Comparison of ENCODE assay signal across 8 mouse cellular contexts in the genomic region with DNA sequence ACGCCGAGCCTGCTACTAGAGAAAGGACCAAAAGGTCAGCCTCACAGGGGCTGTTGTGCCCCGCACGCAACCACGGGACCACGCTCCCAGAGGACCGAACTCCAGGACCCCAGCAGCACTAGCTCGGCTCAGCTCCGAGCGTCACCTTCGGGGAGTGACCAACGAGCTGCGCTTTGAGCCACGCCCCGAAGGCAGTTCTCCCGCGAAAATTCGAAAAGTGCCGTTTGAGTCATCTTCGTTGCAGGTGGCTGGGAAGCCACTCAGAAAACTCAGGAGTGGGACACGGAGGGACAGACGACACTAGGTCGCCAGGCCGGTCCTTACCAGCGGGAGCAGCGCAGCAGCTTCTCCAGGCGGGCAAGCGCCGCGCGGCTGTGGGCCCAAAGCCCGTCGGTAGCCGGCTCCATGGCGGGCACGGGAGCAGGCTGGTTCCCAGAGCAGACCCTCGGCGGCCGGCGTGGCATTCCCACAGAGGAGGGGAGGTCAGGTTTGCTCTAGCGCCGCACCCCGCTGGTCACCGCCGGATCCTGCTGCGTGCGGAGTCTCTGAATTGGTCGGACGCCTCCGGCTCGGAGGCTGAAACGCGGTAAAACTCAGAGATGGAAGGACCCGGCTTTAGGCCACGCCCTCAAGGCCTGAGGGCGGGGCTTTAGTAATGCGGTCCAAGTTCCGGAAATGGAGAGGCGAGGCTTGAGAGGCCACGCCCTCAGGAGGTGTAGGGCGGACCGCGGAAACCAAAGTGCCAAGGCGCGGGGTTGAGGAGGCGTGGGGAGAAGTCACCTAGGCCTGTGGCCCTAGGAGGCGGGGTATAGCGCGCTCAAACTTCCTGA. TPM values are rescaled to one million over a fixed set of nuclear protein-coding genes. Genes with fewer than 3 reads are reported as not detected.
DNase-seq lines count a peak whose midpoint lies in the region; ATAC-seq and TF ChIP-seq lines count a peak whose summit lies in the region.

Gene Bard1, minus strand, starts transcription at position 803 of the 830 bp plus-strand sequence.

- H3K27me3 ChIP-seq in G1E (ENCODE audit: insufficient read depth, low read length), result no peaks in the 10 kb centered on the region
- no peaks in the 10 kb centered on the region for H3K27me3 ChIP-seq in forebrain, embryonic 16.5 days (replicated peaks; ENCODE audit: control insufficient read depth, insufficient read depth, low read length)
- H3K27me3 ChIP-seq in lung, embryonic 14.5 days (ENCODE audit: insufficient read depth, low read length), result no peaks in the 10 kb centered on the region
- H3K27me3 ChIP-seq in thymus, adult 2 months (ENCODE audit: control insufficient read depth, insufficient read depth, low read length), result no peaks in the 10 kb centered on the region

- no peaks in the 10 kb centered on the region for H3K9me3 ChIP-seq in G1E (replicated peaks)
- H3K9me3 ChIP-seq in forebrain, embryonic 16.5 days (ENCODE audit: control insufficient read depth, low read length), result no peaks in the 10 kb centered on the region
- no peaks in the 10 kb centered on the region for H3K9me3 ChIP-seq in lung, embryonic 14.5 days (ENCODE audit: low read depth, low read length)

- H3K4me3 ChIP-seq in G1E (ENCODE audit: low read depth, low read length), result peak within 1 kb of the TSS; percentile 89
- H3K4me3 ChIP-seq in forebrain, embryonic 16.5 days (replicated peaks; ENCODE audit: low read length), result peak within 1 kb of the TSS; percentile 76
- peak within 1 kb of the TSS; percentile 74 for H3K4me3 ChIP-seq in layer of hippocampus, adult 2 months
- H3K4me3 ChIP-seq in lung, embryonic 14.5 days (ENCODE audit: low read depth, low read length), result peak within 1 kb of the TSS; percentile 79
- peak within 1 kb of the TSS; percentile 66 for H3K4me3 ChIP-seq in olfactory bulb, adult 2 months (ENCODE audit: insufficient read depth, low read depth, low read length)
- H3K4me3 ChIP-seq in thymus, adult 2 months (ENCODE audit: control insufficient read depth, insufficient read depth, low read length), result peak within 1 kb of the TSS; percentile 68

- no peak within 1 kb of the TSS for H3K27ac ChIP-seq in forebrain, embryonic 16.5 days (ENCODE audit: low read length)
- H3K27ac ChIP-seq in layer of hippocampus, adult 2 months, result no peak within 1 kb of the TSS
- peak within 1 kb of the TSS; percentile 91 for H3K27ac ChIP-seq in lung, embryonic 14.5 days (ENCODE audit: low read depth)
- H3K27ac ChIP-seq in olfactory bulb, adult 2 months (ENCODE audit: insufficient read depth, low read depth, low read length), result no peak within 1 kb of the TSS
- peak within 1 kb of the TSS; percentile 55 for H3K27ac ChIP-seq in thymus, adult 2 months (ENCODE audit: control insufficient read depth, insufficient read depth, low read length)

- TF ChIP-seq POLR2A in olfactory bulb, adult 2 months (IDR thresholded peaks at IDR 0.05; ENCODE audit: insufficient read depth, low read depth, low read length), result no peak
- TF ChIP-seq POLR2A in thymus, adult 2 months (IDR thresholded peaks at IDR 0.05; ENCODE audit: control insufficient read depth, extremely low read depth, insufficient read depth, low read length, poor library complexity), result peak; percentile 79

- intact Hi-C loops in heart, postnatal 36 days (cut with DNase I), result loop anchor here (10.0 kb wide), 1 partner anchor 462 kb away; no protein-coding TSS in a partner anchor

- H3K4me2 ChIP-seq in forebrain, embryonic 16.5 days (ENCODE audit: low read length), result peak within 1 kb of the TSS; percentile 88
- peak within 1 kb of the TSS; percentile 70 for H3K4me2 ChIP-seq in lung, embryonic 14.5 days

- H3K4me1 ChIP-seq in G1E (ENCODE audit: insufficient read depth, low read depth, low read length), result peaks cover 64% of the 10 kb centered on the region
- H3K4me1 ChIP-seq in forebrain, embryonic 16.5 days (replicated peaks; ENCODE audit: control insufficient read depth, insufficient read depth, low read length), result no peaks in the 10 kb centered on the region
- H3K4me1 ChIP-seq in lung, embryonic 14.5 days (ENCODE audit: insufficient read depth), result no peaks in the 10 kb centered on the region; the same call in 1 of the 2 replicates
- H3K4me1 ChIP-seq in olfactory bulb, adult 2 months (ENCODE audit: control insufficient read depth, insufficient read depth, low read length), result peaks cover 6% of the 10 kb centered on the region; the same call in 1 of the 2 replicates
- peaks cover 13% of the 10 kb centered on the region for H3K4me1 ChIP-seq in thymus, adult 2 months (replicated peaks; ENCODE audit: control insufficient read depth, insufficient read depth, low read length)

- H3K9ac ChIP-seq in forebrain, embryonic 16.5 days (replicated peaks; ENCODE audit: low read depth, low read length), result peak within 1 kb of the TSS; percentile 57
- peak within 1 kb of the TSS; percentile 70 for H3K9ac ChIP-seq in lung, embryonic 14.5 days

- TF ChIP-seq CTCF in G1E (IDR thresholded peaks at IDR 0.05; ENCODE audit: low read depth, low read length), result no peak
- TF ChIP-seq CTCF in layer of hippocampus, adult 2 months (conservative IDR thresholded peaks at IDR 0.05), result no peak
- no peak for TF ChIP-seq CTCF in lung, embryonic 14.5 days (IDR thresholded peaks at IDR 0.05; ENCODE audit: low read depth)
- no peak for TF ChIP-seq CTCF in olfactory bulb, adult 2 months (IDR thresholded peaks at IDR 0.05; ENCODE audit: insufficient read depth, low read depth, low read length)
- TF ChIP-seq CTCF in thymus, adult 2 months (IDR thresholded peaks at IDR 0.05; ENCODE audit: borderline replicate concordance, control insufficient read depth, extremely low read depth, insufficient read depth, low read length, poor library complexity), result 0 out of 2 replicates have a peak, but pooled peaks have one; percentile 18

- H3K36me3 ChIP-seq in G1E (replicated peaks), result peaks cover 21% of the 10 kb centered on the region
- no peaks in the 10 kb centered on the region for H3K36me3 ChIP-seq in forebrain, embryonic 16.5 days (ENCODE audit: control insufficient read depth, insufficient read depth)
- H3K36me3 ChIP-seq in lung, embryonic 14.5 days (ENCODE audit: insufficient read depth), result no peaks in the 10 kb centered on the region
- no peaks in the 10 kb centered on the region for H3K36me3 ChIP-seq in thymus, adult 2 months (ENCODE audit: control insufficient read depth, insufficient read depth, low read length)

- DNase-seq in G1E (ENCODE audit: low spot score), result peak; percentile 95
- DNase-seq in cerebellum, adult 18-20 months, result peak; percentile 45 to 49
- DNase-seq in heart, postnatal 36 days, result peak; percentile 90 to 92
- peak; percentile 54 to 60 for DNase-seq in layer of hippocampus, adult 2 months (ENCODE audit: low spot score in 2 of 2)
- peak; percentile 99 for DNase-seq in lung, embryonic 14.5 days
- DNase-seq in thymus, adult 2 months, result peak; percentile 90

- WGBS in forebrain, embryonic 16.5 days, result under 1% methylated on average over 69 of the region's 69 CpGs
- under 1% methylated on average over 69 of the region's 69 CpGs for WGBS in lung, embryonic 14.5 days
- under 1% methylated on average over 69 of the region's 69 CpGs for WGBS in olfactory bulb, adult 2 months
- under 1% methylated on average over 69 of the region's 69 CpGs for WGBS in thymus, adult 2 months

- peak; percentile 86 for ATAC-seq in G1E (ENCODE audit: extremely low read depth, insufficient number of reproducible peaks, low FRiP score, poor library complexity, severe bottlenecking)
- ATAC-seq in forebrain, embryonic 16.5 days, result peak; percentile 89
- ATAC-seq in lung, embryonic 14.5 days (ENCODE audit: insufficient read depth), result peak; percentile 98

RNA-seq across cellular contexts. Expression of gene Bard1, which starts in this region (rescaled TPM):
- 80.2 and 82.6 TPM in 2 replicates for total RNA-seq in G1E (2014; fragmentation: Nextera tagmentation)
- total RNA-seq in G1E (2017), result 21.0 and 22.6 TPM in 2 replicates
- polyA plus RNA-seq in G1E (2012), result 7.2 and 7.9 TPM in 2 replicates
- polyA plus RNA-seq in forebrain, embryonic 16.5 days (2015; fragmentation: Nextera tagmentation; extraction: Ambion mirVana), result 0.80 and 0.97 TPM in 2 replicates
- under 1 TPM; 0.57 to 0.69 TPM for total RNA-seq in heart, postnatal 36 days (2021)
- under 1 TPM; 0.49 to 0.61 TPM for total RNA-seq in layer of hippocampus, adult 2 months (2021)
- polyA plus RNA-seq in lung, embryonic 14.5 days (2014; fragmentation: Nextera tagmentation; extraction: Ambion mirVana), result 3.0 and 3.3 TPM in 2 replicates
- polyA plus RNA-seq in olfactory bulb, adult 2 months (2012; ENCODE audit: insufficient read depth, insufficient read length, low replicate concordance, missing spikeins), result not detected in 2 replicates
- 9.8 and 14.4 TPM in 2 replicates for polyA plus RNA-seq in thymus, adult 2 months (2012; rRNA removed)

Comparison
In these comparisons a context has a peak if more than half of its experiments do, and no peak if none do; other contexts are left out.
1. RNA of gene Bard1 (total RNA-seq): 21.0 to 82.6 TPM in G1E; 0.57 to 0.69 TPM in heart, postnatal 36 days and 0.49 to 0.61 TPM in layer of hippocampus, adult 2 months; every median in the first group is over 10 times any median in the second.
2. Peak in ATAC-seq, H3K4me3 ChIP-seq, H3K9ac ChIP-seq and H3K4me2 ChIP-seq in forebrain, embryonic 16.5 days; RNA of the gene not detected or under 1 TPM.
3. Peak in DNase-seq in heart, postnatal 36 days; RNA of the gene not detected or under 1 TPM.
4. Peak in DNase-seq and H3K4me3 ChIP-seq in layer of hippocampus, adult 2 months; RNA of the gene not detected or under 1 TPM.
5. DNase-seq: peak in every context shown above with its lines; median percentile 99 in lung, embryonic 14.5 days; 95 in G1E; 91 in heart, postnatal 36 days; 90 in thymus, adult 2 months; 57 in layer of hippocampus, adult 2 months; 47 in cerebellum, adult 18-20 months.
6. H3K27ac ChIP-seq: peak in lung, embryonic 14.5 days (single experiment) and thymus, adult 2 months (single experiment); none in forebrain, embryonic 16.5 days (single experiment), layer of hippocampus, adult 2 months (single experiment) and olfactory bulb, adult 2 months (single experiment).
7. Peak in every context shown above with its lines, with median percentiles within 50 percentile points of each other: ATAC-seq and H3K4me3 ChIP-seq.